Mouse (Mus musculus): ENCODE data around the gene Shroom1. TPM values are rescaled to one million over a fixed set of nuclear protein-coding genes. Genes with fewer than 3 reads are reported as not detected.
A peak's percentile ranks its signal among the peaks of the same experiment; 100 is the strongest.

Shroom1 gene
- polyA plus RNA-seq, 1 experiment from 2014 or later: 7.9 TPM

DNA sequence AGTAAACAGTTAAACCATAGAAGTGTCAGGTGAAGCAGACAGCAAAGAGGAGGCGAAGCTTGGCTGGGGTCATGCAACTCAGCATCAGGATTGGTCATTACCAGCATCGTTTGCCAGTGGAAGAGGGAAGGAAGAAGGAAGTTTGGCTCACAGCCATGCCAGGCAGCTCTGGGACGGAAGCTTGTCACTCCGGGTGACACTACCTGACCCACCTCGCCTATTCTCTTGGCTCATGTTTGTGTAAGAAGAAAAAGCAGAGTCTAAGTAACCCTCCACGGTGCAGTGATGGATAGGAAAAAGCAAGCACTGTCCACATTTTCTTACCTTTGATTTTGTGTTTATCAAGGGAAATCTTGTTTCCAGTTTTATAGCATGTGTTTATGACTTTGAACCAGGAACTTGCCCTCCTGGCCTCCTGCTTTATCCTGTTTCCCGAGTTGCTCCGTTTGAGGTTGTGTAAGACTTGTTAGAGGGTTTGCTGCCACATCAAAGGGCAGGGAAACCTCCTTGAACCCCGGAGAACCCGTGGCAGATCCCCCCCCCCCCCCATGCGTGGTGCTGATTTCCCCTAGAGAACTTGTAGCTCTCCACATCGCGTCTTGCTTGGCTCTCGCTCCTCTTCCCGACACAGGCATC, 6.8 kb upstream of the Shroom1 start:
- no peaks in the 10 kb centered on the region for H3K36me3 ChIP-seq
- no peaks in the 10 kb centered on the region for H3K9me3 ChIP-seq
- H3K27ac ChIP-seq: no peak overlapping the region
- 31% methylated on average over 15 of the region's 15 CpGs for WGBS
- H3K4me2 ChIP-seq (replicated peaks): no peak overlapping the region
- H3K4me3 ChIP-seq: no peak overlapping the region
- H3K9ac ChIP-seq: 0 out of 2 replicates have a peak overlapping the region, but pooled peaks have one; percentile 4
- no peaks in the 10 kb centered on the region for H3K27me3 ChIP-seq
- ATAC-seq (ENCODE audit: low FRiP score, low read depth): no peak
- H3K4me1 ChIP-seq: peaks cover 10% of the 10 kb centered on the region

GRCm38 (mm10) chr11:53451361-53451760, 5.6 kb upstream of the Shroom1 start:
- H3K36me3 ChIP-seq: no peaks in the 10 kb centered on the region
- peaks cover 11% of the 10 kb centered on the region for H3K4me1 ChIP-seq
- H3K4me2 ChIP-seq (replicated peaks): no peak overlapping the region
- no peaks in the 10 kb centered on the region for H3K27me3 ChIP-seq
- no peak overlapping the region for H3K27ac ChIP-seq
- ATAC-seq (ENCODE audit: low FRiP score, low read depth): no peak
- WGBS: 44% methylated on average over 2 of the region's 2 CpGs
- H3K4me3 ChIP-seq: no peak overlapping the region
- H3K9me3 ChIP-seq: no peaks in the 10 kb centered on the region
- H3K9ac ChIP-seq: no peak overlapping the region

DNA sequence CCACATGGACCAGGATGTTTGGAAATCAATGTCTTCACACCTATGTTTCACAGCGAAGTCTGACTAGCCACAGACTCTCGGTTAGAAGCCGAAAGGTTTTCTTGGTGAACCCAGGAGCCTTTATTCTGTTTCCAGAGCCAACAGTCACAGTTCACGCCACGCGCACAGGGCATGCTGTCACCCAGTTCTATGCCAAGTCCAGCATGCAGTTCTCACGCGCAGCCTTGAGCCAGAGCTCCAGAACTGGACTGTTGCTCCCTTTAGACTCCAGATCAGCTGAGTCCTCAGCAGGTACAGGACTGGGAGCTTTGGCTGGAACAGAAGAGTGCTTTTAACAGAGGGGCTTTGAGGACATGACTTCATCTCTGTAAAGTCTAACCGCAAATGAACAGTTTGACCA, 4.6 kb upstream of the Shroom1 start:
- ATAC-seq (ENCODE audit: low FRiP score, low read depth): no peak
- Histone ChIP-seq H3K27me3 (no peaks in the 10 kb centered on the region), H3K9me3 (no peaks in the 10 kb centered on the region), H3K9ac (no peak overlapping the region), H3K36me3 (no peaks in the 10 kb centered on the region), H3K4me3 (no peak overlapping the region), H3K27ac (no peak overlapping the region), H3K4me2 (replicated peaks) (no peak overlapping the region), H3K4me1 (peaks cover 13% of the 10 kb centered on the region)
- 93% methylated on average over 9 of the region's 9 CpGs for WGBS

GRCm38 (mm10) chr11:53453031-53453430, 4.0 kb upstream of the Shroom1 start:
- H3K4me1 ChIP-seq: peaks cover 14% of the 10 kb centered on the region
- peaks cover 4% of the 10 kb centered on the region; the same call in 1 of the 2 replicates for H3K27me3 ChIP-seq
- H3K27ac ChIP-seq: no peak overlapping the region
- no peak overlapping the region for H3K9ac ChIP-seq
- no peaks in the 10 kb centered on the region for H3K36me3 ChIP-seq
- H3K9me3 ChIP-seq: no peaks in the 10 kb centered on the region
- no peak overlapping the region for H3K4me3 ChIP-seq
- 86% methylated on average over 5 of the region's 5 CpGs for WGBS
- ATAC-seq (ENCODE audit: low FRiP score, low read depth): no peak
- H3K4me2 ChIP-seq (replicated peaks): no peak overlapping the region

DNA sequence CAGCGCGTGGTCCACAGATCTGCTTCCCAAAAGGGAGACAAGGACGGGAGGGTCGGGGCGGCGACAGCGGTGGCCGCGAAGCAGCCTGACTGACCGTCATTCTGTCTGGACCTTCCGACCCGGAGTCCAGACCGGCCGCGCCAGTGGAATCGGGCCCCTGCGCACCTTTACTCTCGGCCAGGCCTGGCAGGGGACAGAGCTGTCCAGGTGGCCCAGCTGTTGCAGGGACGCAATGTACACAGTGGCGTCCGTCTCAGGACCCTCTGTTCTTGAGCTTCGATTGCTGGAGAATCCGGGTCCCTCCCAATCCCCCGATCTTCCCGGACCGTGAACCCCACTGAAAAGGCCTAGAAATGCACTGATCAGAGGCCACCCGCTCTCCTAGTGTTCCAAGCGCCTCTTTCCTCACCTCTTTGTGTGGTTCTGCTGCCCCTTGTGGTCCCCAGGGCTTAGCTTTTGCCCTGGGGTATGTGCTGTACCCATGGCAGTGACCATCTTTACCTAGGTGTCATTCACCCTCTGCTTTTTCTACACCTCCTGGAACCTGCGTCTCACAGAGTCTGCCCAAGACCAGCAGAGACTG, 458 bp downstream of the Shroom1 start:
- H3K27ac ChIP-seq: no peak overlapping the region
- peak overlapping the region; percentile 71 for H3K9ac ChIP-seq
- H3K4me3 ChIP-seq: peak overlapping the region; percentile 61
- H3K9me3 ChIP-seq: no peaks in the 10 kb centered on the region
- peaks cover 34% of the 10 kb centered on the region for H3K27me3 ChIP-seq
- no peaks in the 10 kb centered on the region for H3K36me3 ChIP-seq
- peak overlapping the region; percentile 72 for H3K4me2 ChIP-seq (replicated peaks)
- peaks cover 8% of the 10 kb centered on the region; the same call in 1 of the 2 replicates for H3K4me1 ChIP-seq
- WGBS: 7% methylated on average over 29 of the region's 29 CpGs
- peak; percentile 12; the same call in 1 of the 2 replicates for ATAC-seq (ENCODE audit: low FRiP score, low read depth)

DNA sequence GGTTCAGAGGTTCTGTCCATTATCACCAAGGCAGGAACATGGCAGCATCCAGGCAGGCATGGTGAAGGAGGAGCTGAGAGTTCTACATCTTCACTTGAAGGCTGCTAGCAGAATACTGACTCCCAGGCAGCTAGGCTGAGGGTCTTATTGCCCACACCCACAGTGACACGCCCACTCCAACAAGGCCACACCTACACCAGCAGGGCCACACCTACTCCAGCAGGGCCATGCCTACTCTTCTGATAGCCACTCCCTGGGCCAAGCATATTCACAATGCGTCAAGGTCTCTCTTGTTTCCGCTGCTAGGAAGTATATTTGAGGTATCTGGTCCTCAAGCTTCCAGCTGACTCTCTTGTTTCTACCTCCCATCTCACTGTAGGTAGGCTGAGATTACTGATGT, 2.0 kb downstream of the Shroom1 start:
- Histone ChIP-seq H3K4me3 (no peak overlapping the region), H3K4me2 (replicated peaks) (no peak overlapping the region), H3K4me1 (peaks cover 20% of the 10 kb centered on the region), H3K27ac (no peak overlapping the region), H3K36me3 (no peaks in the 10 kb centered on the region), H3K9ac (no peak overlapping the region), H3K9me3 (no peaks in the 10 kb centered on the region), H3K27me3 (peaks cover 49% of the 10 kb centered on the region)
- WGBS: 66% methylated on average over 3 of the region's 3 CpGs
- no peak for ATAC-seq (ENCODE audit: low FRiP score, low read depth)

DNA sequence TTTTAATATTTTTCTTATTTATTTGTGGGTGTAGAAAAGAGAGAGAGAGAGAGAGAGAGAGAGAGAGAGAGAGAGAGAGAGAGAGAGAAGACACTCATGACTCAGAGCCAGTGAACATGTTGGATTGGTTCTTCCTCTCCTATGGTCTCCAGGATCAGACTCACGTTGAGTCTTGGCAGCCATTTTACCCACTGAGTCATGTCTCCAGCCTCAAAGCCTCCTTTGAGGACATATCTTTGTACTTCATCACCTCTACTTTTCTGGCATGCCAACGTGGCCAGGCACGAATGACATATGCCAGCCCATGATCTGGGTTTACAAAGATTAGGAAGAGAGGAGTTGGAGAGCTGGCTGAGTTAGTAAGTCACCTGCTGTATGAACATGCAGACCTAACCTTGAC, 3.2 kb downstream of the Shroom1 start:
- Histone ChIP-seq H3K9me3 (peaks cover 3% of the 10 kb centered on the region; the same call in 1 of the 2 replicates), H3K4me3 (no peak overlapping the region), H3K4me1 (peaks cover 22% of the 10 kb centered on the region), H3K4me2 (replicated peaks) (no peak overlapping the region), H3K27me3 (peaks cover 61% of the 10 kb centered on the region), H3K27ac (no peak overlapping the region), H3K9ac (no peak overlapping the region), H3K36me3 (peaks cover 6% of the 10 kb centered on the region; the same call in 1 of the 2 replicates)
- no peak for ATAC-seq (ENCODE audit: low FRiP score, low read depth)
- WGBS: 86% methylated on average over 3 of the region's 3 CpGs

- peaks cover 76% of the 10 kb centered on the region for H3K27me3 ChIP-seq
These were observed 4.7 kb downstream of the Shroom1 start for GRCm38 (mm10) chr11:53461727-53462126.

GRCm38 (mm10) chr11:53463551-53464424, 6.8 kb downstream of the Shroom1 start:
- H3K27me3 ChIP-seq: peaks cover 81% of the 10 kb centered on the region
- 0 out of 2 replicates have a peak, but pooled peaks have one; percentile 38 for ATAC-seq (ENCODE audit: low FRiP score, low read depth)
- peaks cover 25% of the 10 kb centered on the region for H3K4me1 ChIP-seq
- H3K4me3 ChIP-seq: peak overlapping the region; percentile 41
- no peak overlapping the region for H3K27ac ChIP-seq
- H3K9me3 ChIP-seq: peaks cover 3% of the 10 kb centered on the region; the same call in 1 of the 2 replicates
- peaks cover 12% of the 10 kb centered on the region; the same call in 1 of the 2 replicates for H3K36me3 ChIP-seq
- peak overlapping the region; percentile 51 for H3K9ac ChIP-seq
- WGBS: 7% methylated on average over 55 of the region's 55 CpGs
- peak overlapping the region; percentile 73 for H3K4me2 ChIP-seq (replicated peaks)

More at GRCm38 (mm10) chr11:53461727-53462126, 4.7 kb downstream of the Shroom1 start:
- Histone ChIP-seq H3K4me3 (no peak overlapping the region), H3K4me1 (peaks cover 24% of the 10 kb centered on the region), H3K4me2 (replicated peaks) (no peak overlapping the region), H3K9ac (no peak overlapping the region), H3K27ac (no peak overlapping the region), H3K36me3 (peaks cover 12% of the 10 kb centered on the region; the same call in 1 of the 2 replicates), H3K9me3 (peaks cover 3% of the 10 kb centered on the region; the same call in 1 of the 2 replicates)
- 31% methylated on average over 5 of the region's 5 CpGs for WGBS
- no peak for ATAC-seq (ENCODE audit: low FRiP score, low read depth)

GRCm38 (mm10) chr11:53466231-53466971, 9.4 kb downstream of the Shroom1 start:
- Histone ChIP-seq H3K36me3 (peaks cover 12% of the 10 kb centered on the region; the same call in 1 of the 2 replicates), H3K9ac (peak overlapping the region; percentile 58), H3K4me1 (peaks cover 45% of the 10 kb centered on the region), H3K4me3 (peak overlapping the region; percentile 36), H3K27me3 (peaks cover 80% of the 10 kb centered on the region), H3K4me2 (replicated peaks) (peak overlapping the region; percentile 60), H3K27ac (no peak overlapping the region), H3K9me3 (peaks cover 3% of the 10 kb centered on the region; the same call in 1 of the 2 replicates)
- 9% methylated on average over 40 of the region's 40 CpGs for WGBS
- peak; percentile 48 for ATAC-seq (ENCODE audit: low FRiP score, low read depth)

DNA sequence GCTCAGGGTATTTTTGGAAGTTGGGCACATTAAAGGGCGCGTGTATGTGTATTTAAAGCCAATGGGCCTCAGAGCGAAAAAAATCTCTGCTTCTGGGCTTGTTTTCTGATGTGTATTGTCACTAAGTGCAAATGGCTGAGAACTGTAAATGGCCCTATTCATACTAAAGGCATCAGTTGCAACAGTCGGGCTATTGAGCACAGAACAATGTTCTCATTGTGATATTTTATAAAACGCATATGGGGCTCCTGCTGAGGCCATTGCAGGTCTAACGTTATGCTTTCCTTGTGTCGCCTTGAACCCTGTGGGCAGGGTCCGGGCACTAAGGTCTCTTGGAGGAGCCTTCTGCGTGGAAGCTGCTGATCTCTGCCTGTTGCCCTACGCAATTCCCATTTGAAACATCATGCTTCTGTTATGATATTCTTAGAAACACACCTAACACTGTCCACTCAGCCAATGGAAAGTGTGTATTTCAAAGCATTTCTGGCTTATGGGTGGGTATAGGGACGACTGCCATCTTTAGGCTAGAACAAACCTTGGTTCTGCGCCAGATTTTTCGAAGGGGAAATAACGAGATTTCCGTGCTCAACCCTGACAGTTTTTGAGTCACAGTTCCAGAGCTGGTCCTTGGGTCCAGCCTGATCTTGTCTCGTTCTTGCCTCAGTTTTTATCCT, 12.4 kb downstream of the Shroom1 start:
- 33% methylated on average over 16 of the region's 16 CpGs for WGBS
- H3K27me3 ChIP-seq: peaks cover 73% of the 10 kb centered on the region
- peak overlapping the region; percentile 67 for H3K27ac ChIP-seq
- no peak overlapping the region for H3K9ac ChIP-seq
- peak overlapping the region; percentile 22; the same call in 1 of the 2 replicates for H3K4me3 ChIP-seq
- peaks cover 29% of the 10 kb centered on the region for H3K4me1 ChIP-seq
- H3K4me2 ChIP-seq (replicated peaks): peak overlapping the region; percentile 62
- ATAC-seq (ENCODE audit: low FRiP score, low read depth): no peak
- peaks cover 2% of the 10 kb centered on the region; the same call in 1 of the 2 replicates for H3K9me3 ChIP-seq
- H3K36me3 ChIP-seq: peaks cover 11% of the 10 kb centered on the region; the same call in 1 of the 2 replicates
